Mouse (Mus musculus): ENCODE measurements at regions not wholly inside any gene's neighbourhood (a gene's known extent, or its start where the extent isn't known, plus 50 kb on each side); places are given as distances from the start of the nearest gene placed in this dataset.
A peak's percentile ranks its signal among the peaks of the same experiment; 100 is the strongest.

DNA sequence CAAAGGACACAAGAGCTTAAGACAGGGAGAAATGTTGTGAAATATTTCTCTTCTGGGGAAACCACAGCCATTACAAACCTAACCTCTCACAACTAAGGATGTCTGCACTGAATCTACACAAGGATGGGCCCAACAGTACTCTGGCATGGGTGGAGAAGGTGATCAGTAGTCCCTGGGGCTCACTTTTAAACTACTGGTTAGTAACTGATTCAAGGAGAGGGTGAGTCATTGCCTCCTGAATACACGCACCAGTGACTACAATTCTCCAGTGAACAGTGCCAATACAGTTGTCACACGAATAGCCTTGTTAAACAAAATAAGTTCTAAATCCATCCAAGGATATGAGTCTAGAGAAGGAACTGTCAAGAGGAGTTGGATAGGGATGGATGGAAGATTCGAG is 232.6 kb upstream of the Gm21830 start:
- DNase-seq (ENCODE audit: low spot score in 2 of 2) = no peak

GRCm38 (mm10) chr2:67221061-67221802 is 192.3 kb upstream of the Gm21830 start:
- DNase-seq (ENCODE audit: low spot score in 2 of 2) = no peak

- peak in 1 of 2 experiments; percentile 4 for DNase-seq (ENCODE audit: low spot score in 2 of 2)
Observed at GRCm38 (mm10) chr2:67226299-67226698, 187.2 kb upstream of the Gm21830 start.

GRCm38 (mm10) chr2:67257455-67257854 is 156.1 kb upstream of the Gm21830 start:
- DNase-seq (ENCODE audit: low spot score in 2 of 2) = no peak

Data from frontal cortex, postnatal 36 days (tissue).